8 mouse cellular contexts compared by ENCODE assay signal in the genomic region with DNA sequence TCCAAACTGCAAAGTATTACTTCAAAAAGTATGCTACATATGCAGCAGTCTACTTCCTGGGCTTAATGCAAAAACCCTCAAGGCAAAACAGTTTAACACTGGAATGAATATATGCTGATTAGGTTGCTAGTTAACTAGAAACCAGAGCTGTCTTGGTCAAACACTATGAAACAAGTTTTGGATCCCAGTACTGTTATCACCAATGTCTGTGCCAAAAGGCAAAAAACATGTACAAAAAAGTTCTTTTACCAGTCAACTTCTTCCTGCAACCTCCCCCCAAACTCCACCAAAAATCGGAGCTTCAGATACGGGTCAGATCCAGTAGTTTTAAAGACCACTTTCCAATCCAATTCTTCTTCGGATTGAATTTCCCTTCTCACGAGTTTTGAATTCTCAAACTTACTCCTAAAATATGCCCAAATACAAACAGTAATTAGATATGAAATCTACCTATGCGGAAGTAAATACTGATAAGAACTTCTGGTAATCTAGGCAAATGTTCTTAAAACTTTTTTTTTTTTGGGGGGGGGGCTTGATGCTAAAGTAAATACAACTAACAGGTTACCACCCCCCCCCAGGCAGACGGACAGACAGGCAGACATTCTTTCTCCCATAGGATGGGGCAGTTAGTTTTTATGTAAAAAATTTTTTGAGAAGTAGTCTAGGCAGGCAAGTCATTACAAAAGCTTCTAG. TPM values are rescaled to one million over a fixed set of nuclear protein-coding genes. Genes with fewer than 3 reads are reported as not detected.
A peak's percentile ranks its signal among the peaks of the same experiment; 100 is the strongest.
DNase-seq lines count a peak whose midpoint lies in the region; ATAC-seq and TF ChIP-seq lines count a peak whose summit lies in the region.

No protein-coding gene starts in this region.

- WGBS in cerebellum, adult 2 months: 14% methylated on average over 6 of the region's 6 CpGs
- WGBS in neural tube, embryonic 11.5 days: 29% methylated on average over 6 of the region's 6 CpGs
- 24% methylated on average over 6 of the region's 6 CpGs for WGBS in limb, embryonic 13.5 days
- 16% methylated on average over 6 of the region's 6 CpGs for WGBS in stomach, embryonic 14.5 days

- no peaks in the 10 kb centered on the region for H3K9me3 ChIP-seq in neural tube, embryonic 11.5 days (ENCODE audit: control insufficient read depth, low read length)
- H3K9me3 ChIP-seq in limb, embryonic 13.5 days: no peaks in the 10 kb centered on the region
- H3K9me3 ChIP-seq in stomach, embryonic 14.5 days (ENCODE audit: control insufficient read depth, low read depth, low read length): no peaks in the 10 kb centered on the region

- peak overlapping the region; percentile 72 for H3K4me2 ChIP-seq in neural tube, embryonic 11.5 days (ENCODE audit: low read depth)
- peak overlapping the region; percentile 66 for H3K4me2 ChIP-seq in limb, embryonic 13.5 days (replicated peaks)
- H3K4me2 ChIP-seq in stomach, embryonic 14.5 days (replicated peaks; ENCODE audit: low read depth, low read length): peak overlapping the region; percentile 78

- no peaks in the 10 kb centered on the region for H3K27me3 ChIP-seq in cerebellum, adult 2 months (ENCODE audit: control insufficient read depth, insufficient read depth, low read length)
- H3K27me3 ChIP-seq in neural tube, embryonic 11.5 days (ENCODE audit: control insufficient read depth, insufficient read depth, low read length): no peaks in the 10 kb centered on the region
- no peaks in the 10 kb centered on the region for H3K27me3 ChIP-seq in limb, embryonic 13.5 days
- H3K27me3 ChIP-seq in stomach, embryonic 14.5 days (ENCODE audit: control insufficient read depth, insufficient read depth, low read length): no peaks in the 10 kb centered on the region

- TF ChIP-seq POLR2A in cerebellum, adult 2 months (IDR thresholded peaks at IDR 0.05; ENCODE audit: borderline replicate concordance, insufficient read depth, low read length): no peak

- H3K4me3 ChIP-seq in cerebellum, adult 2 months (replicated peaks; ENCODE audit: insufficient read depth, low read depth, low read length): peak overlapping the region; percentile 67
- H3K4me3 ChIP-seq in neural tube, embryonic 11.5 days (ENCODE audit: low read depth, low read length): peak overlapping the region; percentile 93
- H3K4me3 ChIP-seq in limb, embryonic 13.5 days: peak overlapping the region; percentile 95
- peak overlapping the region; percentile 92 for H3K4me3 ChIP-seq in stomach, embryonic 14.5 days (ENCODE audit: low read depth, low read length)

- H3K27ac ChIP-seq in cerebellum, adult 2 months (ENCODE audit: insufficient read depth, low read length): peak overlapping the region; percentile 93
- H3K27ac ChIP-seq in neural tube, embryonic 11.5 days (ENCODE audit: low read depth, low read length): peak overlapping the region; percentile 99; the same call in 1 of the 2 replicates
- peak overlapping the region; percentile 99 for H3K27ac ChIP-seq in limb, embryonic 13.5 days
- peak overlapping the region; percentile 99 for H3K27ac ChIP-seq in stomach, embryonic 14.5 days (ENCODE audit: low read length)

- no peak for ATAC-seq in neural tube, embryonic 11.5 days (ENCODE audit: insufficient read depth, low FRiP score, low TSS enrichment)
- no peak for ATAC-seq in limb, embryonic 13.5 days (ENCODE audit: low FRiP score, low read depth)
- ATAC-seq in stomach, embryonic 14.5 days (ENCODE audit: insufficient number of reproducible peaks, insufficient read depth, low FRiP score, low read depth): no peak
- ATAC-seq in inflammation-experienced regulatory T-cells, adult 6 months: no peak

- H3K36me3 ChIP-seq in neural tube, embryonic 11.5 days (ENCODE audit: control insufficient read depth, insufficient read depth, low read length): no peaks in the 10 kb centered on the region; the same call in 1 of the 2 replicates
- H3K36me3 ChIP-seq in limb, embryonic 13.5 days: peaks cover 21% of the 10 kb centered on the region
- peaks cover 8% of the 10 kb centered on the region for H3K36me3 ChIP-seq in stomach, embryonic 14.5 days (ENCODE audit: control insufficient read depth, insufficient read depth, low read length)

- peak overlapping the region; percentile 100 for H3K9ac ChIP-seq in neural tube, embryonic 11.5 days (ENCODE audit: low read length)
- H3K9ac ChIP-seq in limb, embryonic 13.5 days: peak overlapping the region; percentile 99
- peak overlapping the region; percentile 99 for H3K9ac ChIP-seq in stomach, embryonic 14.5 days (replicated peaks; ENCODE audit: low read depth, low read length)

- no peak for TF ChIP-seq CTCF in cerebellum, adult 2 months (IDR thresholded peaks at IDR 0.05; ENCODE audit: borderline replicate concordance, insufficient read depth, low read depth, low read length)

- peaks cover 2% of the 10 kb centered on the region; the same call in 1 of the 2 replicates for H3K4me1 ChIP-seq in cerebellum, adult 2 months (ENCODE audit: control insufficient read depth, insufficient read depth, low read length)
- peaks cover 10% of the 10 kb centered on the region for H3K4me1 ChIP-seq in neural tube, embryonic 11.5 days (ENCODE audit: control insufficient read depth, insufficient read depth, low read length)
- H3K4me1 ChIP-seq in limb, embryonic 13.5 days: peaks cover 12% of the 10 kb centered on the region
- H3K4me1 ChIP-seq in stomach, embryonic 14.5 days (ENCODE audit: control insufficient read depth, insufficient read depth, low read length): peaks cover 4% of the 10 kb centered on the region; the same call in 1 of the 2 replicates

- no peak for DNase-seq in cerebellum, adult 2 months
- DNase-seq in cerebellum, postnatal 10 days: no peak
- no peak for DNase-seq in neural tube, embryonic 11.5 days (ENCODE audit: low spot score)
- no peak for DNase-seq in neural tube, embryonic 10.5 days (ENCODE audit: extremely low spot score, low spot score)
- no peak for DNase-seq in spleen, adult 18-20 months

RNA-seq across cellular contexts. Expression of a gene that starts 1.2 kb away (rescaled TPM):
- polyA plus RNA-seq in cerebellum, adult 2 months (2012; rRNA removed): 39.4 and 41.9 TPM in 2 replicates
- 36.4 and 36.5 TPM in 2 replicates for polyA plus RNA-seq in neural tube, embryonic 11.5 days (2014; fragmentation: Nextera tagmentation; extraction: Ambion mirVana)
- 44.2 and 45.4 TPM in 2 replicates for polyA plus RNA-seq in limb, embryonic 13.5 days (2015; fragmentation: Nextera tagmentation; extraction: Ambion mirVana)
- 52.3 and 55.1 TPM in 2 replicates for polyA plus RNA-seq in stomach, embryonic 14.5 days (2014; fragmentation: Nextera tagmentation; extraction: Ambion mirVana)
- polyA plus RNA-seq in inflammation-experienced regulatory T-cells, adult 6 months (2017; shearing (Covaris generic)): 10 to 100 TPM; 58.9 to 78.1 (median 63.5) TPM
